Mouse (Mus musculus): ENCODE data around the gene Pi16.

The Pi16 gene

GRCm38 (mm10) chr17:29304376-29305057 is 13.0 kb upstream of the Pi16 start:
- peak; percentile 71 for DNase-seq

GRCm38 (mm10) chr17:29305058-29305806 is 12.2 kb upstream of the Pi16 start:
- DNase-seq: no peak

- no peak for DNase-seq
Observed at GRCm38 (mm10) chr17:29305871-29306270, 11.6 kb upstream of the Pi16 start.

GRCm38 (mm10) chr17:29310056-29310623 is 7.3 kb upstream of the Pi16 start:
- DNase-seq: no peak

- DNase-seq: no peak
Observed at GRCm38 (mm10) chr17:29311602-29312001, 5.9 kb upstream of the Pi16 start.

GRCm38 (mm10) chr17:29312082-29312481 is 5.4 kb upstream of the Pi16 start:
- DNase-seq: no peak

GRCm38 (mm10) chr17:29313300-29313699 is 4.2 kb upstream of the Pi16 start:
- DNase-seq: no peak

- DNase-seq: no peak
Observed at GRCm38 (mm10) chr17:29315672-29316465, 1.6 kb upstream of the Pi16 start.

GRCm38 (mm10) chr17:29316891-29317290 is 589 bp upstream of the Pi16 start:
- DNase-seq: no peak

- no peak for DNase-seq
Observed at GRCm38 (mm10) chr17:29318731-29319250, 1.3 kb downstream of the Pi16 start.

- no peak for DNase-seq
Observed at GRCm38 (mm10) chr17:29319476-29319875, 2.0 kb downstream of the Pi16 start.

GRCm38 (mm10) chr17:29319881-29320639 is 2.6 kb downstream of the Pi16 start:
- DNase-seq: no peak

GRCm38 (mm10) chr17:29321765-29322602 is 4.5 kb downstream of the Pi16 start:
- DNase-seq: no peak

GRCm38 (mm10) chr17:29322603-29322962 is 5.1 kb downstream of the Pi16 start:
- DNase-seq: no peak

GRCm38 (mm10) chr17:29323625-29324024 is 6.1 kb downstream of the Pi16 start:
- DNase-seq: no peak

GRCm38 (mm10) chr17:29325831-29326230 is 8.4 kb downstream of the Pi16 start:
- no peak for DNase-seq

- no peak for DNase-seq
Observed at GRCm38 (mm10) chr17:29326531-29327529, 9.3 kb downstream of the Pi16 start.

- no peak for DNase-seq
Observed at GRCm38 (mm10) chr17:29327691-29328090, 10.2 kb downstream of the Pi16 start.

GRCm38 (mm10) chr17:29330221-29330620 is 12.7 kb downstream of the Pi16 start:
- DNase-seq: no peak
